Mouse (Mus musculus): ENCODE measurements at regions not wholly inside any gene's neighbourhood (a gene's known extent, or its start where the extent isn't known, plus 50 kb on each side); places are given as distances from the start of the nearest gene placed in this dataset.

- TF ChIP-seq CTCF (IDR thresholded peaks at IDR 0.05; ENCODE audit: low read depth) (no peak), EP300 (IDR thresholded peaks at IDR 0.05; ENCODE audit: low read depth) (no peak)
Observed at GRCm38 (mm10) chr2:50885924-50886315, 263.0 kb downstream of the Rnd3 start.

Data from liver, postnatal 0 days (tissue).